Mouse (Mus musculus): ENCODE results near the gene Rhoh.

Gene Rhoh

DNA sequence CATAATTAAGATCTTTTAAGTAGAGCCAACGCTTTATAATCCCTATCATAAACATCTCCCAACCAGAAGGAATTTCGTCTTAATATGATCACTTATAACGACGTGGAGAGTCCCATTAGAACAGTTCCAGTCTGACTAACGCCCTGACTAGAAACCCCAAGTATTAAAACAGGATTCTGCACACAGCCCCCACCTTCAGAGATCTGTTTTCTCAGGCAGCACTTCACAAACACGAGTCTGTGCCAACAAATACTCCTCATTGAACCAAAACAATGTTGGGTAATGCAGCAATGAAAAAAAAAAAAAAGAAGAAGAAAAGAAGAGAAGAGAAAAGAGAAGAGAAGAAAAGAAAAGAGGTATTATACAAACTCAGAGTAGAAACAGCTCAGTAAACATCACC is 1.6 kb upstream of the Rhoh start:
- DNase-seq (ENCODE audit: low read depth, low spot score): no peak

GRCm38 (mm10) chr5:65860281-65861000 is 572 bp upstream of the Rhoh start:
- DNase-seq (ENCODE audit: low read depth, low spot score): no peak

GRCm38 (mm10) chr5:65862217-65862927 is 1.4 kb downstream of the Rhoh start:
- DNase-seq (ENCODE audit: low read depth, low spot score): no peak

DNA sequence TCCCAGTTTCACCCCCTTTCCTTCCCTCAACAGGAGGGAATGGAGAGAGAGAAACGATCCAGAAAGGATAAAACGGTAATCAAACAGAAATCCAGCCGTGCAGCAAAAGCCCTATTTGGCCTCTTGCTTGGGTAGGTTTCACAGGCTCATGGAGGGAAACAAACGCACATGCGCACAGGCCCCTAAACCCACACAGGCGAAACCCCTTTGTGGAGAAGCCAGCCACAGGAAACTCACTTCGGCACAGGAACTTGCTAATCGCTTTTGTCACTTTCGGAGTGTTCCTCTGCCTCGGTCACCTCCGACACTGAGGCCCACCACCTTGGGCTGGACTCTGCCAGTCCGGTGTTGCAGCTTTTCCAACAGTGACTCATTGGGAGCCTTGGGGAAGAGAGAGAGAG is 2.3 kb downstream of the Rhoh start:
- no peak for DNase-seq (ENCODE audit: low read depth, low spot score)

DNA sequence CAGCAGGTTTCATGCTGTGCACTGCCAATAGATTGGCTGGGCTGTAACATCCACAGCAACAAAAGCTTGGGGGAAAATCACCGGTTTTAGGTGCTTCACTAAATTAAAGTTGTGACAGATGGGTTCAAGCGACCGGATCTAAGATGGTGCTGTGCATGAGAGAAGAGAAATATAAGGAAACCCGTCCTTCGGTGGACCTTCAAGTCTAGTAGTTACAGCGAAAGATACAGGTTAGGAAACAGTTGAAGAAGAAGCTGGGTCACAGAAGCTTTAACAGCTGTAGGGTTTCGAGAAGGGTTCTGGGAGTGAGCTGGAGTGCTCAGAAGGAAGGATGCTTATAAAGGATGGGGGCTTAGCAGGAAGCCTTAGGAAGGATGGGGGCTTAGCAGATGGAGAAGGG is 3.5 kb downstream of the Rhoh start:
- no peak for DNase-seq (ENCODE audit: low read depth, low spot score)

DNA sequence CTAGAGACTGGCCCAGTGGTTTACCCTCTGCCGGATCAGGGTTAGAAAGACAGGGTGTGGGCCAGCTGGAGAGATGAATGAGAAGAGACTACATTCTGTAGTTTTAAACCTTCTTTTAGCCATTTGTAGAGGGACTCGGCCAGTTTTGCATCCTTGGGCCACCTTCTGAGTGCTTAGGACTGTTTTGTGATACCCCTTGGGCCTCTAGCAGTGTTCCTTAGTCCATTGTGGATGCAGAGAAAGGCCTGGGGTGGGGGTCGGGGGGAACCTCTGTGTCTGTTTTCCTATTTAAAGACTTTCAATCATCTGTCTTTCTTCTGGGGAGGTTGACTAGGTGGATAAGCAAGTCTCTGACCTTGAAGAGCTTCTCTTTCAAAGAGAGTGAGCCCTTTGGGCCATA is 3.9 kb downstream of the Rhoh start:
- no peak for DNase-seq (ENCODE audit: low read depth, low spot score)

GRCm38 (mm10) chr5:65866591-65866990 is 5.6 kb downstream of the Rhoh start:
- DNase-seq (ENCODE audit: low read depth, low spot score): no peak

- no peak for DNase-seq (ENCODE audit: low read depth, low spot score)
These were observed 6.5 kb downstream of the Rhoh start for GRCm38 (mm10) chr5:65867380-65868116.

DNA sequence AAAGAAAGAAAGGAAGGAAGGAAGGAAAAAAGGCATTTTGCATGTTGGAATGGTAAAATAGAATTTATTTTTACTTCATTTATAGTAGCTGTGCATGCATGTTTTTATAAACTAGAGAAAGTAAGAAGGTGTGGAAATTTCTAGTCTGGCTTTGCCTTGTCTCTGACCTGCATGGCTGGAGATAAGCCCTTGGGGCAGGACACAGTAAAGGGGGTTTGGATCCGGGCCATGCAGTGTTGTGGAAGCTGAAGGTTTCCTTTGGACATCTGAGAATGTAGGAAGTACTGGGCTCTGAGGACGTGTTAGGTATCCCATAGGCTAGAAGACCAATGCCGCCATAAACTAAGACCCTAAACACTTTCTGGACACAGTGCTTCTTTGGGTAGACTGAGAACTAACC is 7.4 kb downstream of the Rhoh start:
- no peak for DNase-seq (ENCODE audit: low read depth, low spot score)

DNA sequence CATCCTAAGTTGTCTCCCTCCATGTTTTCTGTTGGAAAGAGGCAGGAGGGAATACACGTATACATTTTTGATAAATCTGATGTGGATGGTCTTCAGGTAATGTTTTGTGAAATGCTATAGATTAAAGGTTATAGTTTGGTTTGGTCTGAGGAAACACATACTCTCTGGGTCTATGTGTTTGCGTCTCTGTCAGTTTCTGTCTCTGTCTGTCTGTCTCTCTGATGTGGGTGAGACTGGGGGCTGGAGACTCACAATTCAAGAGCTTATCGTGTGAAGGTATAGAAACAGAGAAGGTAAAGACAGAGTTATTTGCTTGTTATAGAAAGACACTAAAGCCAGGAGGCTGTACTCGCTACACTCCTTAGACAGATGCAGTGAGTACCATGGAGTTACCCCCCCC is 8.6 kb downstream of the Rhoh start:
- no peak for DNase-seq (ENCODE audit: low read depth, low spot score)

- peak; percentile 59 for DNase-seq (ENCODE audit: low read depth, low spot score)
These were observed 10.4 kb downstream of the Rhoh start for GRCm38 (mm10) chr5:65871276-65871875.

DNA sequence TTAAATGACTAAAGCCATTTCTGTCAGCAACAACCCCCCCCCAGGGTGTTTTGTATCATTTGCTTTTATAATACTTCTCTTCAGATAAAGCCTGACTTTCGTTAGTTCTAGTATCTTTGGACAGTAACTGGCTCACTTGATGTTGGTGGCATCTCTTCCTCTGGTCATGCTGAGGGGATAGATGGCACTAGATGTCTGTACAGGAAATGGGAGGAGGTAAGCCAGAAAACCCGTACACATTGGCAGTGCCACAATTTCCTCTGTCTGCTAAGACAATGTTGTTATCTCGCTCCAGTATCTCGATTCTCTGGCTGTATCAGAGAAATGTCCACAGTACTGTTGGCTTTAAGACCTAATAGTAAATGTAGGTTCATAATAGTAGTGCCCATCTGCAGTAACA is 12.2 kb downstream of the Rhoh start:
- DNase-seq (ENCODE audit: low read depth, low spot score): no peak

GRCm38 (mm10) chr5:65875269-65875668 is 14.3 kb downstream of the Rhoh start:
- no peak for DNase-seq (ENCODE audit: low read depth, low spot score)

DNA sequence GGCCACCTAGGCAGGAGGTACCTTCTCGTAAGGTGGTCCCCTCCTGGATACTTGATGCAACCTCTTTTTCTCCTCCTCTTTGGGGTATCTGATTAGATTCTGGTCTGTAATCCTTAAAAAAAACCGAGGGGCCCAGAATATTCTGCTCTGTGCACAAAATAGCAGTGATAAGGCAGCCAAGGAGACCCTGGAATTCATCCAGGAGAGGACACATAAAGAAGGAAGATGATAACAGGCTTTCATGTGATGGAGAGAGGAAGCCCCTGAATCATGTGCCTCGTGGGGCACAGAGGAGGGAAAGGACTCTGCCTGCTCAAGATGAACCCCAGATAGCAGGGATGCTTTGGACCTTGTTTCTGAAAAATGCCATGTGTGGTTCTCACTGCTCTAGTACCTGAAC is 17.4 kb downstream of the Rhoh start:
- no peak for DNase-seq (ENCODE audit: low read depth, low spot score)

- DNase-seq (ENCODE audit: low read depth, low spot score): no peak
These were observed 20.2 kb downstream of the Rhoh start for GRCm38 (mm10) chr5:65881254-65881653.

DNA sequence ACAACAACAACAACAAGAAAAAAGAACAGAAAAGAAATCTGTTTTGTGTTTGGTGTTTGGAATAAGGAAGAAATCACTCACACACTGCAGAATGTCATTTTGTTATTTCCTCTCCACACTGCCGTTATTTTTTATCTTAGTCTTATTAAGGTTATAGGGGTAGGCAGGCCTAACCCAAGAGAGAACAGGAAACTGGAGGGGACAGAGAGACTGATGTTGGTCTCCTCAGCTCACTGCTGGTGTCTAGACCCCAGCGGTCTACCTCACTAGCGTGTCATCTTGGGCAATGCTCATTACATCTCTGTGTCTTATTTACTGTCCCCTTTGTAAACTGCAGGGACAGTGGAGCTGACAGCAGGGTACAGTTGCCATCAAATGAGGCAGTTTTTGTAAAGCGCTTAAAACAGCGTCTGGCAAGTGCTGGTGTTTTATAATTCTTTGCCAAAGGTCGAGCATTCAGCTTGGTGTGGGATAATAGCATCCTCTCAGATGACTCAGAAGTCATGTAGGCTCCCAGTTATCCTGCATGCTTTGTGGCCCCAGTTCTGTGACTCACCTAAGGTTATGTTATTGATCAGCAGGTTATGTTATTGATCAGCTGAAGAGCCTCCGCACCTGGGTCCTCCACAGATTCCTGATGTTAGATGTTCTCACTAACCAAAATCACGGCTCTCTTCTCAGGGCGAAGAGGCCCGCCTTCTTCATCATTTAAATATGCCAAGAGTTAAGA is 21.6 kb downstream of the Rhoh start:
- no peak for DNase-seq (ENCODE audit: low read depth, low spot score)

- no peak for DNase-seq (ENCODE audit: low read depth, low spot score)
These were observed 22.3 kb downstream of the Rhoh start for GRCm38 (mm10) chr5:65883355-65883754.

- no peak for DNase-seq (ENCODE audit: low read depth, low spot score)
These were observed 24.9 kb downstream of the Rhoh start for GRCm38 (mm10) chr5:65885699-65886443.

DNA sequence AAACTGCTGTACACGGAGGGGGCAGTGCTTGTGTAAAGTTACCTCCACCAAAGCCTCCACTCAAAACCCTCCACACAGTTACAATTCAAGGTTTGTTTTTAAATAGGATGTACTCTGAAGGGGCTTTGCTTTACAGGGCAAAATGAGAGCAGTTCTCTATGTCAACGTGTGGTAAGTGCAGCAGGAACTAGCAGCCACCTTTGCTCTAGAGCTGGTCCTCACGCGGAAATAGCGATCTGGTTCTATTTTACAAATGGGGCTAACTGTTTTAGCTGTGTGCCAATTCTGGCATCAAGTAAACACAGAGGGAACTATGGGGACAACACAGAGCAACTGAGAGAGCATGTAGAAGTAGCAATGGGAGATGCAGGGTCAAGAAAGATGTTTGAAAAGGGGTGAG is 27.1 kb downstream of the Rhoh start:
- DNase-seq (ENCODE audit: low read depth, low spot score): no peak

GRCm38 (mm10) chr5:65888998-65889397 is 28.0 kb downstream of the Rhoh start:
- DNase-seq (ENCODE audit: low read depth, low spot score): no peak

DNA sequence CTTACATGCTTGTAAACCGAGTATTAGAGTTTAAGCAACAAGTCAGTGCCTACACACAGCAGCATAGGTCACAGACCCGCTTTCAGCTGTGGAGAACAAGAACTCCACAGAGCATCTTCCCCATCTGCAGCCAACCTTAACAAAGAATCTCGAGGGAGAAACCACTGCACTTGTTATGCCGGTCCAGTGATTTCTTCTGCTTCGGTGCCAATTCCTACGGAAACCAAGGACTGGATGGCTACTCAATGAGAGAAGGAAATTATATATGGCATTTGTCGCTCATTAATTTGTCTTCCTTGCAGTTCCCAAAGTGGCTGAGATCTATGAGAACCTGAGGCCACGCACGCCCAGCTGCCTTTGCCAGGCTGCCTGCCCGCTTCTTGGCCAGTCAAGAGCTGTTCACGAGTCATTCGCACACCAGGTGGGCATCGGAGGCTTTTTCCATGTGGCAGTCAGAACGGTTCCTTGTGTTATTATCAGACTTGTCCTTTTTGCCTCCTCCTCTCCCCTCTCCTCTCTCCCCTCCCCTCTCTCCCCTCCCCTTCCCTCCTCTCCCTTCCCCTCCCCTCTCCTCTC is 30.3 kb downstream of the Rhoh start:
- DNase-seq (ENCODE audit: low read depth, low spot score): no peak

All from WW6 (cell line).